Mouse (Mus musculus): ENCODE measurements around the gene Tex45. TPM values are rescaled to one million over a fixed set of nuclear protein-coding genes. Genes with fewer than 3 reads are reported as not detected.

Tex45 gene
- polyA plus RNA-seq, 1 experiment from 2014 or later, result 0.33 TPM

GRCm38 (mm10) chr8:3495578-3496427 is 25.1 kb downstream of the Tex45 start:
- ATAC-seq (replicated peaks; ENCODE audit: low FRiP score) (no peak), DNase-seq (ENCODE audit: low spot score) (no peak)
- no peaks in the 10 kb centered on the region; the same call in 1 of the 2 replicates for H3K9me3 ChIP-seq (ENCODE audit: control insufficient read depth, low read length)
- H3K4me2 ChIP-seq (ENCODE audit: low read depth, low read length, severe bottlenecking), result no peak overlapping the region
- peaks cover 6% of the 10 kb centered on the region; the same call in 1 of the 2 replicates for H3K4me1 ChIP-seq (replicated peaks; ENCODE audit: control insufficient read depth, insufficient read depth, low read length)
- no peak overlapping the region for H3K4me3 ChIP-seq (ENCODE audit: low read depth, low read length)
- peaks cover 23% of the 10 kb centered on the region for H3K36me3 ChIP-seq (ENCODE audit: control insufficient read depth, insufficient read depth, low read length)
- H3K9ac ChIP-seq (ENCODE audit: low read length), result no peak overlapping the region
- 96% methylated on average over 44 of the region's 44 CpGs for WGBS
- H3K27me3 ChIP-seq (ENCODE audit: control insufficient read depth, insufficient read depth, low read length), result no peaks in the 10 kb centered on the region
- H3K27ac ChIP-seq (ENCODE audit: low read depth, low read length), result no peak overlapping the region

GRCm38 (mm10) chr8:3496428-3496748 is 25.7 kb downstream of the Tex45 start:
- H3K27ac ChIP-seq (ENCODE audit: low read depth, low read length), result no peak overlapping the region
- H3K27me3 ChIP-seq (ENCODE audit: control insufficient read depth, insufficient read depth, low read length), result no peaks in the 10 kb centered on the region
- H3K4me3 ChIP-seq (ENCODE audit: low read depth, low read length), result no peak overlapping the region
- peaks cover 23% of the 10 kb centered on the region for H3K36me3 ChIP-seq (ENCODE audit: control insufficient read depth, insufficient read depth, low read length)
- H3K9ac ChIP-seq (ENCODE audit: low read length), result no peak overlapping the region
- peaks cover 11% of the 10 kb centered on the region; the same call in 1 of the 2 replicates for H3K4me1 ChIP-seq (replicated peaks; ENCODE audit: control insufficient read depth, insufficient read depth, low read length)
- 92% methylated on average over 15 of the region's 15 CpGs for WGBS
- H3K9me3 ChIP-seq (ENCODE audit: control insufficient read depth, low read length), result no peaks in the 10 kb centered on the region; the same call in 1 of the 2 replicates
- no peak overlapping the region for H3K4me2 ChIP-seq (ENCODE audit: low read depth, low read length, severe bottlenecking)
- DNase-seq (ENCODE audit: low spot score) (no peak), ATAC-seq (replicated peaks; ENCODE audit: low FRiP score) (no peak)

- peaks cover 11% of the 10 kb centered on the region; the same call in 1 of the 2 replicates for H3K4me1 ChIP-seq (replicated peaks; ENCODE audit: control insufficient read depth, insufficient read depth, low read length)
- H3K4me3 ChIP-seq (ENCODE audit: low read depth, low read length), result no peak overlapping the region
- no peak overlapping the region for H3K9ac ChIP-seq (ENCODE audit: low read length)
- DNase-seq (ENCODE audit: low spot score) (no peak), ATAC-seq (replicated peaks; ENCODE audit: low FRiP score) (no peak)
- H3K9me3 ChIP-seq (ENCODE audit: control insufficient read depth, low read length), result no peaks in the 10 kb centered on the region; the same call in 1 of the 2 replicates
- no peak overlapping the region for H3K4me2 ChIP-seq (ENCODE audit: low read depth, low read length, severe bottlenecking)
- peaks cover 23% of the 10 kb centered on the region for H3K36me3 ChIP-seq (ENCODE audit: control insufficient read depth, insufficient read depth, low read length)
- no peak overlapping the region for H3K27ac ChIP-seq (ENCODE audit: low read depth, low read length)
- WGBS, result 89% methylated on average over 3 of the region's 3 CpGs
- H3K27me3 ChIP-seq (ENCODE audit: control insufficient read depth, insufficient read depth, low read length), result no peaks in the 10 kb centered on the region
Observed at GRCm38 (mm10) chr8:3498583-3498982, 27.9 kb downstream of the Tex45 start.

GRCm38 (mm10) chr8:3499751-3500150 is 29.1 kb downstream of the Tex45 start:
- Histone ChIP-seq H3K4me3 (ENCODE audit: low read depth, low read length) (peak overlapping the region; percentile 76), H3K4me1 (replicated peaks; ENCODE audit: control insufficient read depth, insufficient read depth, low read length) (peaks cover 8% of the 10 kb centered on the region; the same call in 1 of the 2 replicates), H3K9me3 (ENCODE audit: control insufficient read depth, low read length) (no peaks in the 10 kb centered on the region; the same call in 1 of the 2 replicates), H3K36me3 (ENCODE audit: control insufficient read depth, insufficient read depth, low read length) (peaks cover 19% of the 10 kb centered on the region), H3K9ac (ENCODE audit: low read length) (peak overlapping the region; percentile 88), H3K27ac (ENCODE audit: low read depth, low read length) (peak overlapping the region; percentile 77; the same call in 1 of the 2 replicates), H3K4me2 (ENCODE audit: low read depth, low read length, severe bottlenecking) (peak overlapping the region; percentile 80), H3K27me3 (ENCODE audit: control insufficient read depth, insufficient read depth, low read length) (no peaks in the 10 kb centered on the region)
- 11% methylated on average over 8 of the region's 8 CpGs for WGBS
- ATAC-seq (replicated peaks; ENCODE audit: low FRiP score), result peak; percentile 25
- no peak for DNase-seq (ENCODE audit: low spot score)

- ATAC-seq (replicated peaks; ENCODE audit: low FRiP score) (peak; percentile 93), DNase-seq (ENCODE audit: low spot score) (peak; percentile 99)
- Histone ChIP-seq H3K9ac (ENCODE audit: low read length) (peak within 1 kb of the TSS; percentile 88), H3K4me3 (ENCODE audit: low read depth, low read length) (peak within 1 kb of the TSS; percentile 76), H3K27me3 (ENCODE audit: control insufficient read depth, insufficient read depth, low read length) (no peaks in the 10 kb centered on the region), H3K36me3 (ENCODE audit: control insufficient read depth, insufficient read depth, low read length) (peaks cover 12% of the 10 kb centered on the region), H3K9me3 (ENCODE audit: control insufficient read depth, low read length) (no peaks in the 10 kb centered on the region; the same call in 1 of the 2 replicates), H3K4me2 (ENCODE audit: low read depth, low read length, severe bottlenecking) (peak within 1 kb of the TSS; percentile 80), H3K4me1 (replicated peaks; ENCODE audit: control insufficient read depth, insufficient read depth, low read length) (peaks cover 8% of the 10 kb centered on the region; the same call in 1 of the 2 replicates), H3K27ac (ENCODE audit: low read depth, low read length) (peak within 1 kb of the TSS; percentile 77; the same call in 1 of the 2 replicates)
- WGBS, result under 1% methylated on average over 70 of the region's 70 CpGs
Observed at GRCm38 (mm10) chr8:3500235-3501090, 29.8 kb downstream of the Tex45 start, which contains the start of gene Mcoln1. Gene Mcoln1 (plus strand): TSS chr8:3500457.

- H3K27ac ChIP-seq (ENCODE audit: low read depth, low read length), result no peak overlapping the region
- DNase-seq (ENCODE audit: low spot score) (no peak), ATAC-seq (replicated peaks; ENCODE audit: low FRiP score) (no peak)
- no peak overlapping the region for H3K9ac ChIP-seq (ENCODE audit: low read length)
- no peaks in the 10 kb centered on the region for H3K27me3 ChIP-seq (ENCODE audit: control insufficient read depth, insufficient read depth, low read length)
- no peak overlapping the region for H3K4me2 ChIP-seq (ENCODE audit: low read depth, low read length, severe bottlenecking)
- no peak overlapping the region for H3K4me3 ChIP-seq (ENCODE audit: low read depth, low read length)
- H3K36me3 ChIP-seq (ENCODE audit: control insufficient read depth, insufficient read depth, low read length), result no peaks in the 10 kb centered on the region; the same call in 1 of the 2 replicates
- 74% methylated on average over 4 of the region's 4 CpGs for WGBS
- H3K4me1 ChIP-seq (replicated peaks; ENCODE audit: control insufficient read depth, insufficient read depth, low read length), result peaks cover 8% of the 10 kb centered on the region; the same call in 1 of the 2 replicates
- H3K9me3 ChIP-seq (ENCODE audit: control insufficient read depth, low read length), result no peaks in the 10 kb centered on the region
Observed at GRCm38 (mm10) chr8:3502217-3502616, 31.6 kb downstream of the Tex45 start.

- no peak for ATAC-seq (replicated peaks; ENCODE audit: low FRiP score)
- H3K27me3 ChIP-seq (ENCODE audit: control insufficient read depth, insufficient read depth, low read length), result no peaks in the 10 kb centered on the region
- 85% methylated on average over 6 of the region's 6 CpGs for WGBS
- H3K27ac ChIP-seq (ENCODE audit: low read depth, low read length), result no peak overlapping the region
- no peak overlapping the region for H3K4me2 ChIP-seq (ENCODE audit: low read depth, low read length, severe bottlenecking)
- H3K36me3 ChIP-seq (ENCODE audit: control insufficient read depth, insufficient read depth, low read length), result peaks cover 3% of the 10 kb centered on the region
- no peak for DNase-seq (ENCODE audit: low spot score)
- H3K4me1 ChIP-seq (replicated peaks; ENCODE audit: control insufficient read depth, insufficient read depth, low read length), result no peaks in the 10 kb centered on the region
- no peak overlapping the region for H3K9ac ChIP-seq (ENCODE audit: low read length)
- H3K9me3 ChIP-seq (ENCODE audit: control insufficient read depth, low read length), result no peaks in the 10 kb centered on the region
- H3K4me3 ChIP-seq (ENCODE audit: low read depth, low read length), result no peak overlapping the region
Observed at GRCm38 (mm10) chr8:3507979-3508754, 37.5 kb downstream of the Tex45 start.
